Mouse (Mus musculus) megakaryocyte, embryonic 14.5 days (primary cell): ENCODE data around the gene B230118H07Rik.

Source experiments
- FLI1 ChIP-seq: IDR thresholded peaks from 2 replicates; pipeline ENCODE4 v1.6.1; 2012; ENCODE audit warnings: low read length, inconsistent platforms, mixed read lengths
- GATA1 ChIP-seq: IDR thresholded peaks from 3 replicates; pipeline ENCODE4 v1.6.1; 2012; ENCODE audit warnings: mixed read lengths, low read length, inconsistent platforms, borderline replicate concordance

GRCm38 (mm10) chr2:101615464-101616305, 33.6 kb downstream of the B230118H07Rik start:
- no peak for TF ChIP-seq GATA1
- no peak for TF ChIP-seq FLI1
